Mouse (Mus musculus): ENCODE results near the gene Gal3st2c.
"Not testable (repeated sequence)": the region's sequence is repeated elsewhere in the genome, so short reads cannot be mapped to it uniquely, and the experiment has no call there.

Gene Gal3st2c

GRCm38 (mm10) chr1:93990209-93990608, at the start of gene Gal3st2c:
Gal3st2c (plus strand) TSS chr1:93990509.
- DNase-seq: not testable (repeated sequence)

- DNase-seq: not testable (repeated sequence)
These were observed 41.2 kb upstream of the Gal3st2c start for GRCm38 (mm10) chr1:93949087-93949486.

- not testable (repeated sequence) for DNase-seq
These were observed 23.8 kb upstream of the Gal3st2c start for GRCm38 (mm10) chr1:93966489-93966888.

- not testable (repeated sequence) for DNase-seq
These were observed 19.9 kb upstream of the Gal3st2c start for GRCm38 (mm10) chr1:93970380-93970779.

- DNase-seq: not testable (repeated sequence)
These were observed 19.5 kb upstream of the Gal3st2c start for GRCm38 (mm10) chr1:93970797-93971196.

GRCm38 (mm10) chr1:93975764-93976163, 14.5 kb upstream of the Gal3st2c start:
- not testable (repeated sequence) for DNase-seq

- not testable (repeated sequence) for DNase-seq
These were observed 12.0 kb upstream of the Gal3st2c start for GRCm38 (mm10) chr1:93978287-93978686.

- not testable (repeated sequence) for DNase-seq
These were observed 9.4 kb upstream of the Gal3st2c start for GRCm38 (mm10) chr1:93980932-93981331.

- DNase-seq: no peak
These were observed 4.1 kb upstream of the Gal3st2c start for GRCm38 (mm10) chr1:93986167-93986566.

GRCm38 (mm10) chr1:93988786-93989185, 1.5 kb upstream of the Gal3st2c start:
- no peak for DNase-seq

- DNase-seq: not testable (repeated sequence)
These were observed 759 bp downstream of the Gal3st2c start for GRCm38 (mm10) chr1:93991068-93991467.

- DNase-seq: not testable (repeated sequence)
These were observed 1.2 kb downstream of the Gal3st2c start for GRCm38 (mm10) chr1:93991491-93991890.

- no peak for DNase-seq
These were observed 10.7 kb downstream of the Gal3st2c start for GRCm38 (mm10) chr1:94001023-94001422.

- DNase-seq: not testable (repeated sequence)
These were observed 15.7 kb downstream of the Gal3st2c start for GRCm38 (mm10) chr1:94005954-94006506.

- not testable (repeated sequence) for DNase-seq
These were observed 18.5 kb downstream of the Gal3st2c start for GRCm38 (mm10) chr1:94008826-94009225.

GRCm38 (mm10) chr1:94011643-94012042, 21.3 kb downstream of the Gal3st2c start:
- DNase-seq: peak; percentile 13

- no peak for DNase-seq
These were observed 29.8 kb downstream of the Gal3st2c start, which contains the start of gene Neu4 for GRCm38 (mm10) chr1:94020151-94020550. Neu4 (plus strand) TSS chr1:94020451.

GRCm38 (mm10) chr1:94027506-94028108, 37.3 kb downstream of the Gal3st2c start:
- DNase-seq: no peak

- no peak for DNase-seq
These were observed 38.4 kb downstream of the Gal3st2c start for GRCm38 (mm10) chr1:94028741-94029140.

GRCm38 (mm10) chr1:94033075-94033602, 42.8 kb downstream of the Gal3st2c start:
- DNase-seq: no peak

- peak; percentile 85 for DNase-seq
These were observed 44.9 kb downstream of the Gal3st2c start for GRCm38 (mm10) chr1:94034984-94035743.

- no peak for DNase-seq
These were observed 50.1 kb downstream of the Gal3st2c start for GRCm38 (mm10) chr1:94040391-94040790.

- DNase-seq: no peak
These were observed 55.2 kb downstream of the Gal3st2c start for GRCm38 (mm10) chr1:94045559-94045958.
